Mouse (Mus musculus): ENCODE measurements around the gene Wnt3.

The Wnt3 gene

DNA sequence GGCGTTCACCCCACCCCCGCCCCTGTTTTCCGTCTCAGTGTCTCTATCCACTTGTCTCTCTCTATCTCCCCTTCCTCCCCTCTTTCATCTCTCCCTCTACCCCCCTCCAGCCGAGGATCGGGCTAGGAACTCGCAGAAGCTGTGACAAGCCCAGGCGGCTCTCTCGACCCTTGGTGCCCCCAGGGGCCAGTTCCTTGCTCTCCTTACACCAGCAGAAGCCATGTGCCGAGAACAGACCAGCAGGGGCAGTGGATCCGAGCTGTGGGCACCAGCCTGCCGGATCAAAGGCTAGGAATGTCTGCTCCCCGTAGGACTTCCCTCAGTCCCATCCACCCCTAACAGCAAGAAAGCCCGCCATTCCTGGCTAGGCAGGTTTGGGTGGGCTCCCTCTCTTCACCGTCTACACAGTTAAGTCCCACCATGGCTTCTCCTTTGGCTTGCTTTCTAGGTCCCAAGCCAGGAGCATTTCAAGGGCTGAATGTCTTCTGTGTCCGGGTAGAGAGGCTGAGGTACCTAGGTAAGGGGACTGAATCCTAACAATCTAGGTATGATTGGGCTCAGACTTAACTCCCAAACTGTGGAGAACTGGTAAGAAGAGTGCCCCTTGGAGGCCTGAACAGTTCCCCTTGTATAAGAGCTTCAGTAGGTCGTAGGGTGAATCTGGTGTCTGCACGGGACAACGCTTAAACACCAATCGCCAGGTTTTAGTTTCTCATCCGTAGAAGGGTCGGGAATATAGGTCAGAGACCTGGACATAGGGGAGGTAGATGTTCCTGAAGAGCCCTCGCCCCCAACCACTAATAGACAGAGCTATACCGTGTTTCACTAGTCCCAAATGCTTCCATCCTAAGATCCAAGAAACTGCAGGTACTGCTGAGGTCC, 1.2 kb upstream of the Wnt3 start:
- DNase-seq (ENCODE audit: low spot score): no peak

DNA sequence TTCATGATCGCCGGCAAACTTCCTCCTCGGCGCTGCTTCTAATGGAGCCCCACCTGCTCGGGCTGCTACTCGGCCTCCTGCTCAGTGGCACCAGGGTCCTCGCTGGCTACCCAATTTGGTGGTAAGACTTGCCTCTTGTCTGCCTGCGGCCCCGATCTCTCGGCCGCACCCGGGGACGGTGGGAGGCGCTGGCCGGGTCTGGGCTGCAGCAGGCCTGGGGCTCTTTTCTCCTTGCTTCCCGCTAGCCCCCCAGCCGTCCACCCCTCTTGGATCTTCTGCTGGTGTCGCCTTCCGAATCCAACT, 229 bp downstream of the Wnt3 start:
- DNase-seq (ENCODE audit: low spot score): no peak

DNA sequence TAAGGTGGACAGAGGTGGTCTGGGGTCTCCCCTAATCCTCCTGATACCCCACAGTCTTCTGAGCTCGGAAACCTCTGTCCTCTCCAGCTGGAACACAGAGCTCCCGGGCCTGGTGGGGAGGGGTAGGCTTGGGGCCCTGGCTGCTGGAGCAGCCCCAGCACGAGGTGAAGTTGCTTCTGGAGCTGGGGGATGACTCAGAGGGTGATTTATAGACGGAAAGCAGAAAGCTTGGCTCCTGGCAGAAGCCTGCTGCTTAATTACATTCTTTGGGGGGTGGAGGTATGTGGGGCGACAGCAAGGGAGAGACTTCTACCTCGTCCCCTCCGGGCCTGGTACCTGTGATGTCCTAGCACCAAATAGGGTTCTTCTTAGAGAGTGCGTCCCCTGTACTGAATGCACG, 6.2 kb downstream of the Wnt3 start:
- DNase-seq (ENCODE audit: low spot score): no peak

DNA sequence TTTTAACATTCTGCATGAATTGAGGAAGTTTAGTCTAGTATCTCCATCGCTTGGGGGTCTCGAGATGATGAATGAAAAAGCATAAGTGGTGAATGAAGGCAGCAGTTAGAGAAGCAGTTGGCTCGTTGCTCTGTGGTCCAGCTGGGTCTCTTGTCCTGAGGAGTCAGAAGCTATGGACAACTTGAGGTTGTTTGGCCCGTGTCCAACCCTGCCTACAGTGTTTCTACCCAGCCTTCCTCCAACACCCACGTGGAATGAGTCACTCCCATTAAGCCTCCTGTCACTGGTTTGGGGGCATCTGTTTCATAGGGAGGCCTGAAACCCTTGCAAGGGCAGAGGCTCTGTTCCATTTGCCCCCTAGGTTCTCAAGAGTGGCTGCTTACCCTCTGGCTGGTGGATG, 16.0 kb downstream of the Wnt3 start:
- DNase-seq (ENCODE audit: low spot score): no peak

DNA sequence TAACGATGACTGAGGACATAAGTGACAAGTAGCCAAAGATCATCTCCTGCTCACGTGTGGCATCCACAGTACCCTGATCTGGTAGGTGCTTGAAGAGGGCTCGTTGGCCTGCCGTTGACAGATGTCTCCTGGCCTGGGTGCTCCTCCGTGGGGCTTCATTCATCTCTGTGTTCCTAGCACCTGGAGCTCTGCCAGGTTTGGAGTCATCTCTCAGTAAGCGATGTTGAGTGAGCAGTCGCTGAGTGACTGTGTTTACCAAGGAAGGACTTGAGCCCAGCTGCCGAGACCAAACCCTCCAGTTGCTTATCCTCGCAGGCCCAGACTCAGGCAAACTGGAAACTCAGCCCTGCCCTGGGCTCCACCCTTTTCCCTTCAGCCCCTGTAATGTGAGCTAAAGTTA, 27.2 kb downstream of the Wnt3 start:
- no peak for DNase-seq (ENCODE audit: low spot score)

DNA sequence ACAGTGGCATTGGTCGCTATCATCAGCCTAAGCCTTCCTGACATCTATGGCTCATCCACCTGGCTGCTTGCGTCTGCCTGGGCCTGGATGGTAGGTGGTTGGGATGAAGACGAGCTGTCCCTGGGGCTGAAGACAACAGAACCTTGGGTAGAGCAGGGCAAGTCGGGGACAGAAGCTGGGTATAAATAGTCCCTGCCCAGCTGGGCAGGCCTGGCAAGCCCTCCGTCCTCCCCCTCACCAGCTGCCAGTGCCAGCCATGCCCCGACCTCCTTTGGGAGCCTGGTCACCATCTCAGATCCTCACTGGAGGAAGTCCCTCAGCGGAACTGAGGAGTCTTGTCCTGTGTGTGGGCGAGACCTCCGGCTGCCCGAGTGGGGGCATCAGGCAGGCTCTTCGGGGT, 30.2 kb downstream of the Wnt3 start:
- no peak for DNase-seq (ENCODE audit: low spot score)

DNA sequence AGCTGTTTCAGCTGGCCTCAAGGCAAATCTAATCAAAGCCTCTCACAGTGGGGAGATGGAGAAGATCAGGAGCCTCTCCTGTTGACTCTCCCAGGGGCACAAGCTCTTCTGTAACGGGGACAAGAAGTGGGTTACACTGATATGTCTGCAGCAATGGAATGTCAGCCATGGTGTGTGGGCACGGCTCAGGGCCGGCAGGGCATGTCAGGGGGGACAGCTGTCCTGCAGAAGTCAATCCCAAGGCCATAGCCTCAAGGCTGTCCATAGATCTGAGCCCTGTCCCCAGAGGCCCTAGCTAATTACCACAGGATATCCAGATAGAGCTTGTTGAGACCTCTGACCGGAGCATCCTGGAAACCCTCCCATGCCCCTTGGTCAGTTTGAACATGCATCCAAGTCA, 30.9 kb downstream of the Wnt3 start:
- DNase-seq (ENCODE audit: low spot score): no peak

DNA sequence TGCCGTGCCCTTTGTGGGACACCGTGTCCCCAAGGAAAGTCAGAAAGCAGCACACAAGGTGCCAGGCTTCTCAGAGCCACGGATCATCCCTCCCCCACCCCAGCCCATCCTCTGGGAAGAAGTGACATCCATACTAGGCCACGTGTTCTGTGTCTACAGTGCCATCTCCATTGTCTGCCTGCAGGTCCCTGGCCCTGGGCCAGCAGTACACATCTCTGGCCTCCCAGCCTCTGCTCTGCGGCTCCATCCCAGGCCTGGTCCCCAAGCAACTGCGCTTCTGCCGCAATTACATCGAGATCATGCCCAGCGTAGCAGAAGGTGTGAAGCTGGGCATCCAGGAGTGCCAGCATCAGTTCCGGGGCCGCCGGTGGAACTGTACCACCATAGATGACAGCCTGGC, 34.0 kb downstream of the Wnt3 start:
- no peak for DNase-seq (ENCODE audit: low spot score)

DNA sequence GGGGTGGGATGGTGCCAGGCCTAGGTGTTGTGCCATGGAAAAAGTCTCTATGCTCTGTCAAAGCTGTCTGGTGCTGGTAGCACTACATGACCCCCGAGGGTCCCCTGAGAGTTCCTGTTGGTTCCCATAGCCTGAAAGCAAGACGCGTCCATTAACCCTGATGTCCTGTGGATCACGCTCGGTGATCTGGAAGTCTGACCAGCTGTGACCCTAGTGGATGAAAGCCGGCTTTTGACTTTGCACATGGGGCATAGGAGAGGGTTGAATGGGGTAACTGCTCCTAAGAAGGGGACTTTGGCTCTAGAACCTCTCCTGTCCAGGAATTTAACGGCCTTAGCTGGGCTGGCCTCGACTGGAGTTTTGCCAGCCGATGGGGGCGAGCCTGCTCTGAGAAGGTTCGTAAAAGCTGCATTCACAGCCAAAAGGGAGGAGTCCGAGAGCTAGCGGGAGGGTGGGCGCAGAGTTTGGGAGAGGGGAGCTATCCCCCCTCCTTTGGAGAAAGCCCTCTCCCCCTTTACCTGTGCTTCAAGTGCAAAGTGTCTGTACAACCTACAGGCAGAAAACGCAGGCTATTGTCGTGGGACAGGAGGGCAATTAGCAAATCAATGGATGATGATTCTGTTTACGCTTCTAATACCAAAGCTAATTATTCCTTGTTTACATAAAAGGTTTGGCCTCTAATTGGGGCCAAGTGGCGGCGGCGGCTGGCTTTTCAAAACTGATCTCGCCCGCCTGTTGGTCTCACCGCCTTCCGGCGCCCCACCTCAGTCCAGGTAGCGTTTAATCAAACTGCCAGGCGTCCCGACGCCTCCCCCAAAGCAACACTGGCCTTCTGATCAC, 35.0 kb downstream of the Wnt3 start:
- DNase-seq (ENCODE audit: low spot score): no peak

DNA sequence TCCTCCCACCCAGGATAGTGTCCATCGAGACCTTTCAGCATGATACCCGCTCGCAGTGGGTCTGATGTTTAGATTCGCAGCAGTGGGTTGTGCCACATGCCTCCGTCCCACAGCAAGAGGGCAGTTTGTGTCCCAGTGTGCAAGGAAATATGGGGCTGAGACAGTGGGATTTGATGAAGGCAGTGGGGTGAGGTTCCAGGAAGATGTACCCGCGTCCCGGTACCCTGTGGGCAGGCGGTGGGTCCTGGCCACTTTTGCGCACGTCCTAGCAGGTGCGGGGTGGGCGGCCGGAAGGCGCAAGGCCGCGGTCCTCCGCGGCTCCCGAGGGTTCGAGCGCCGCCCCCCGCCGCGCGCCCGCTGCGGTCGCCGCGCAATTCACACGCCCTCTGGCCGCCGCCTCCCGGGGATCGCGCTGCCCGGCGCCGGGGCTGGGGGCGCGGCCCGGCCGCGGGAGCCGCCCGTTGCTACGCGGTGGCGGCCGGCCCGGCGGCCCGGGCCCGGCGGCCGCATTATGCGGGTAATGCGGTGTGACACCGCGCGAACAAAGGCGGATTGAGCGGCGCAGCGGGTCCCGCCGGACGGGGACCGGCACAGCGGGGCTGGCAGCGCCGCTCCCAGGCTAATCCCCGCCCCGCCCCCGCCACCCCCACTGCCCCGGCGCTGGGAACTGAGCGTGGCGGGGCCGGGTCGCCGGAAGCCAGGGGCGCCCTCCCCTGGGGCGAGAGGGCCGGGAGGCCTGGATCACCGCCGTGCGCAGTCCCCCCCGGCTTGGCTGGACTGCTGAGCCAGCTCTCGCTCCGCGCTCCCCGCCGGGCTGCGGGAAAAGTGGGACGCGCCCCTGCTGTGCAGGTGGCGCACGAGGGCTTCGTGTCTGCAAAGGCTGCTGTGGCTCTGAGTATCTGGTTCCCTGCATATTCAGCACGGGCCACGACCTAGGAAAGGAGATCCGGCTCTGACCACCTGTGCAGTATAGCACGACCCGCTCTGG, 36.0 kb downstream of the Wnt3 start:
- DNase-seq (ENCODE audit: low spot score): no peak

DNA sequence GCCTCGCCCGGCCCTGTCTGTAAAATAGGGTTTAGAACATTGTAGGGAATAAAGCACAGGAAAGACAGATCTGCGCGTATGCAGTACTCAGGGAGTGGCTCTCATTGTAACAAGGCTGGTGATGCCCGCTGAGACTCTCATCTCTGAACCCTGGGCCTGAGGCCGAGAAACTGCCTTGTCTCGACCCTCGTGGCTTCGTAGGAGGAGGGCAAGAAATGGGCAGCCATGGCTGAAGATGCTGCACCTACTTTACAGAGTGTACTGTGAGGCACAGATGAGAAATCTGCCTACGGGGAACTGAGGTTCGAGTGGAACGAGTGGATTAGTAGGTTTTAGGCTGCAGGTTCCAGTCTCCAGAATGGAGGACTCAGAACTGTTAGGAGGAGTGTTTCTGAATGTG, 36.7 kb downstream of the Wnt3 start:
- no peak for DNase-seq (ENCODE audit: low spot score)

DNA sequence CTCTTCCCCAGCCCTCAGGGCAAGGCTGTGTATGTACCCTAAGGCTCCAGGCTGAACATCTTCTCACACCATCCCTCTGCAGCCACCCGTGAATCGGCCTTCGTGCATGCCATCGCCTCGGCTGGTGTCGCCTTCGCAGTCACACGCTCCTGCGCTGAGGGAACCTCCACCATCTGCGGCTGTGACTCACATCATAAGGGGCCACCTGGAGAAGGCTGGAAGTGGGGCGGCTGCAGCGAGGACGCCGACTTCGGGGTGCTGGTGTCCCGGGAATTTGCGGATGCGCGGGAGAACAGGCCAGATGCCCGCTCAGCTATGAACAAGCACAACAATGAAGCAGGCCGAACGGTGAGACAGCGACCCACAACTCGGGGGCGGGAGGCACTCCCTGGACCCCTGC, 37.3 kb downstream of the Wnt3 start:
- DNase-seq (ENCODE audit: low spot score): no peak

DNA sequence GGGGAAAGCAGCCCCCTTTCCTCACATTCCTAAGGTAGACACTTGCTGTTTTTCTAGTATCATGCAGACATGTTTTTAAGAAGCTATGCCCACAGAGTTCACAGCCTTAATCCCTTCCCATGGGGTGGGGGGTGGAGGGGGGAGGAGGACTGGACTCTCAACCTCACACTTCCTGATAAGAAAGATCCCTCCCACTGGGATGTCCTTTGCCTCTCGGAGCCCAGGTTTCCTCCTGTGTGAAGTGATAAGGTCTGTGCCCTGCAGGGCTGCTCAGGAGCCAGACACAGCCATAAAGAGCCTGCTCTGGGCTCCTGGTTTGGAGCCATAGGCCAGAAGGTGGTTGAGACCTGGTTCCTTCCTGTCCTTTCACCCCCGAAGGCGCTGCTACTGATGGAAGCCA, 40.9 kb downstream of the Wnt3 start:
- DNase-seq (ENCODE audit: low spot score): no peak

DNA sequence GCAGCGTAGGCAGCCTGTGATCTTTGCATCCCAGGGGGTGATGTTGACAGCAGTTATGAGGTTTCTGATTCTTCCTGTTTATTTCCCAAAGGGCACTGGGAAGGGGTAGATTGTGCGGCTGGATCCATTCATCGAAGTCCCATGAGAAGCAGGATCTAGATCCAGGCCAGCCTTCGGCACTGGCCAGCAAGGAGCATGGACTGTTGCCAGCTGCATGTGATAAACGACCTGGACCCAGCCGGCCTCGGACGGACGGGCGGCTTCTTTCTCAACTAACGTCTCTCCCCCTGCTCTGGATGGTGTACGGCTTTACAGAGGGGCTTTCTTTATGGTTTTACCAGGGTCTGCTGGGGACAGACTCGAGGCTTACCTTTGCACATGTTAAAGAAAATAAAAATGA, 42.0 kb downstream of the Wnt3 start:
- DNase-seq (ENCODE audit: low spot score): no peak

DNA sequence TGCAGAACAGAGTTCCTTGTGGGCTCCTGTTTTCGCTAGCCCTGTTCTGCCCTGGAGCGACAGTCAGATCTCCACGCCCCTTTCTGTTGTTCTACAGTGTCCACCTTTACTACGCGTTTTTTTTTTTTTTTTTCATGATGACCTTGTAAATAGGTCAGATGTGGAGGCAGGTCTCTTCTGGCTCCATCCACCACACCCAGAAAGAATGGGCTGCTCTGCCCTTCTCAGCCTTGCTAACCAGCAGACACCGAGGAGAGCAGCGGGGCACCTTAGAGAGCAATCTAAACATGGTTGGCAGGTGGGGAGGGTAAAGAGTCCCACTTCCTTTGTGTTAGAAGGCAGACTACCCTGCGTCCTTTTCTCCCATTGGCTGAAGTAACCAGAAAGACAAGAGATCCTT, 42.8 kb downstream of the Wnt3 start:
- DNase-seq (ENCODE audit: low spot score): no peak

DNA sequence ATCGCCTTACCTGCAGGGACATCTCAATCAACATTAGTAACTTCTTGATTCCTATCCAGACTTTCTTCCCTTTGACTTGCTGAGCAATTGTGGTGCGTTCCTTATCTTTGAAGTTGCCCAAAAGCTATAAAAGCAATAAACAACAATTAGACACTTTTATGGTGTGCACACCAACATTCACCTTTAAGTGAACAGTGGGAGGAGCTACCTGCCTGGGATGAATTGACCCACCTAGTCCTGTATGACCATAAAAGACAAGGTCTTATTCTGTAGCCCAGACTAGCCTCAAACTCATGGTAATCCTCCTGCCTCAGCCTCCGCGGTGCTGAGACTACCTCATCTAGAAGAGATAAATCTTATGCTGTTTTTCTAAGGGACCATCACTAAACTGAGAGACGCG, 53.3 kb downstream of the Wnt3 start:
- DNase-seq (ENCODE audit: low spot score): no peak

DNA sequence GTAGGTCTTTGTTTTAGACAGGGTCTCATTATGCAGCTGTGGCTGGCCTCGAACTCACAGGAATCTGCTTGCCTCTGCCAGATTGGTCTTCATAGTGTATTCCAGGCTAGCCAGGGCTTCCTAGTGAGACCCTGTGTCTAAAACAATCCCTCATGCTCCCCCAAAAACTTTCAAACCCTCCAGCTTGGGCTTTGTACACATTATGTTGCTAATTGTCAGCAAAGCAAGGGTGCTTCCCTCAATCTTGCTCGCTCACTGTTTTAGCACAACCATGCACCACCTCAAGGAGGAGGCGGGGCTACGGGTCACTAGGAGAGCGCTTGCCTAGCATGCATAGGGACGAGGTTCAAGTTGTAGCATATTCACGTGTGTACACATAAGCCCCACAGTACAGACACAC, 54.9 kb downstream of the Wnt3 start:
- DNase-seq (ENCODE audit: low spot score): no peak

DNA sequence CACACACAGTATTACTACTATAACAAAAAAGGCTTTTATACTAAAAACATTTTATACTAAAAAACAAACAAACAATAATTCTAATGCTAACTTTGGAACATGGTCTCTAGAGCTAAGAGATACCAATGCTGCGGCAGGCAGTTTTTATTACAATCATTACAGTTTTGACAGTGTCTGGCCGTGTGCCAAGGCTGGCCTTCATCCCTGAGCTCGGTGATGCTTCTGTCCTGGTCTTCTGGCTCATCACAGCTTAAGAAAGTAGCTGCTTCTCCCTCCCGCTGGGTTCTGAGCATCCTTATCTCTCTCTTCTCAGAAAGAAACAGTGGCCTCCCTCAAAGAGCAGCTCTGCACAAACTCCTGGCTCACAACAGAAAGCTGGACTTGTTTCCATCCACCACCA, 56.0 kb downstream of the Wnt3 start:
- no peak for DNase-seq (ENCODE audit: low spot score)

DNA sequence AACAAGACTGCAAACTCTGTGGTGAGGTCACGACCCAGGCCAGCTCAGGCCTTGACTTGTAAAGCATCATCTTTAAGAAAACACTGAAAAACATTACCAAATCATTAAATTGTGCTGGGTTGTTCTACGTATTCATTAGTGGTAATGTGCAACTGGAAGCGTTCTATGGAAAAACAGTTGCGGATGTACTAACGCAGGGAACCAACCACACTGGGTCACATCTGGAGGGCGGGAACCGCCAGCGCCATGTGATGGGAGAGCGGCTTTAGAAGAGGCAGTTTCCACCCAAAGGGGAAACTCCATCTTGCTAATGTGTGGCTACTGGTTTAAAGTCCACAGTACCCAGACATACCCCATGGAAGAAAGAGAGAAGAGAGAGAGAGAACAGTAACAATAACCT, 56.5 kb downstream of the Wnt3 start:
- DNase-seq (ENCODE audit: low spot score): no peak

DNA sequence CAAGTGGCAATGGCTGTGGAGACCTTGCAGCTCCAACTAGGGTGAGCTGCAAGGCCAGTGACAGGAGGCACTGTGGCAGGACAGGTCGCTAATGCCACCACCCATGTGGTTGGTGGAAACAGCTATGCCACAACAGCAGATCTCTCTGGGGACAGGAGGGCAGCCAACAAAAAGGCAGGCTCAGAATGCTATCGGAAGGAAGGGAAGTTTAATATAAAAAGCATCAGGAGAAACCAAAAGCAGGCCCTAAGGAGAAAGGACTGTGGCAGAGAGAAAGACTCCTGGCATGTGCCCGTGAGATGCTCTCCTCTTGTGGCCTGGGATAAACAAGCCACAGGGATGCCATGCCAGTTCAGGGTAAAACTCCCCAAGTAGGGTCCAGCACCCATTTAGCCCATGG, 57.8 kb downstream of the Wnt3 start:
- DNase-seq (ENCODE audit: low spot score): no peak

DNA sequence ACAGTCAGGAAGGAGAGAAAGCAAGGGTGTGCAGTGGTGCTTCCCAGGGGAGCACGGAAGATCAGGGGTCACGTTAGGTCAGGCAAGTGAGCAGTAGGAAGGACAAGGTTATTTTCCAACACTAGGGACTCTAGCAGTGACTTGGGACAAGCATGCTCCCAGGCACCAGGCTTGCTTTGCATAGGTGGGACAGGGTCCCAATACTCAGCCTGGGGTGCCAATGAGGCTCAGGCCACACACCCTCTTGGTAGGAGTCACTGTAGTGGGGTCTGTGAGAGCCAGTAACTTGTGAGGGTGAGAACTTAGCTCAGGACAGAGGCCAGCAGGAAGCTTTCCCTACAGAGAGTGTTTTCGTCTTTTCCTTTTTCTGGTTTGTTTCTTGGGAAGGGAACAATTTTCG, 58.4 kb downstream of the Wnt3 start:
- DNase-seq (ENCODE audit: low spot score): no peak

DNA sequence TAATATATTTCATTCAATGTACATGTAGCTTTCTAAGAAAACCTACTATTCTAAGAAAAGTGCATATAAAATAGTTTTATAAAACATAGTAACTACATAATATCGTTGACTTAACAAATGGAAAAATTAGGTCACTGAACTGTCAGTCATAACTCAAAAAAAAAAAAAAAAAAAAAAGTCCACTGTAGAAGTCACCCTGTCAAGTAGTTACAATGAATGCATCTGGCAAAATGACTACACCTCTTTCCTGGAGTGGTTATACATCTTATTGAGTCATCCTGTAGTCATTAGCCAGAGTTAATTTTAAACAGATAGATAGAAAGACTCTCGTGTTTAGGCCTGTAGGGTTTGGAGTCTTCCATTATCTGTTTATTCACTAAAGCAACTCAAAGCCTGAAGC, 65.0 kb downstream of the Wnt3 start:
- DNase-seq (ENCODE audit: low spot score): no peak

DNA sequence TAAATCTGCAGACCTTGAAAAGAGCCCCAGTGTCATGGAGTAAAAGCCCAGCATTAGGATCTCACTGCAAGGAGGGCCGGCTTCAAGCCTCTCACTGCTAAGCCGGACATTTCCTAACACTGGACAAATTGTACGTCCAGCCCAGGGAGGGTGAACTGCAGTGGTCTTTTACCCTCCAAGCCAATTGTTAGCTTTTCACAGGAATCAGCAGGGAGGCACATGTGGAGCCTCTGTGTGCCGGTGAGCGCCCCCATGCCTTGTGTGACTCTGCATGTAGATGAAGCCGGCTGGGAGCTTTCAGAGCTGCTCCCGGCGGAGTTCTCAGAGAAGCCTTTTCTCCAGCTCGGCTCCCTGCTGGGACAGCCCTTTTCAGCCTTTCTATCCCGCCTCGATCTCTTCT, 66.9 kb downstream of the Wnt3 start:
- DNase-seq (ENCODE audit: low spot score): no peak

Measured in spleen, adult 12 weeks (tissue).